10 mouse cellular contexts compared by ENCODE assay signal in genomic region chr11:98926553-98926952, GRCm38 (mm10). TPM values are rescaled to one million over a fixed set of nuclear protein-coding genes. Genes with fewer than 3 reads are reported as not detected.
A peak's percentile ranks its signal among the peaks of the same experiment; 100 is the strongest.
DNase-seq lines count a peak whose midpoint lies in the region; ATAC-seq lines count a peak whose summit lies in the region.
"Had no signal": no experiment of that assay in that cellular context is flagged by ENCODE, and none has a peak within 500 bp of the region (broad histone marks: within the 10 kb centered on the region; RNA-seq: fewer than 3 reads in every experiment).

No protein-coding gene starts in this region.

- no peaks in the 10 kb centered on the region for H3K27me3 ChIP-seq in kidney, embryonic 15.5 days
- H3K27me3 ChIP-seq in embryonic facial prominence, embryonic 12.5 days, result no peaks in the 10 kb centered on the region
- no peaks in the 10 kb centered on the region for H3K27me3 ChIP-seq in limb, embryonic 15.5 days

- no peaks in the 10 kb centered on the region for H3K9me3 ChIP-seq in kidney, embryonic 15.5 days (replicated peaks)
- no peaks in the 10 kb centered on the region for H3K9me3 ChIP-seq in embryonic facial prominence, embryonic 12.5 days
- H3K9me3 ChIP-seq in limb, embryonic 15.5 days, result no peaks in the 10 kb centered on the region

- no peak overlapping the region for H3K4me3 ChIP-seq in kidney, embryonic 15.5 days (replicated peaks)
- H3K4me3 ChIP-seq in embryonic facial prominence, embryonic 12.5 days, result no peak overlapping the region; the same call in 1 of the 2 replicates
- H3K4me3 ChIP-seq in limb, embryonic 15.5 days, result 0 out of 2 replicates have a peak overlapping the region, but pooled peaks have one; percentile 5

- peaks cover 99% of the 10 kb centered on the region for H3K4me1 ChIP-seq in kidney, embryonic 15.5 days
- H3K4me1 ChIP-seq in embryonic facial prominence, embryonic 12.5 days, result peaks cover 96% of the 10 kb centered on the region
- H3K4me1 ChIP-seq in limb, embryonic 15.5 days, result peaks cover 97% of the 10 kb centered on the region

- peaks cover 5% of the 10 kb centered on the region; the same call in 1 of the 2 replicates for H3K36me3 ChIP-seq in kidney, embryonic 15.5 days
- H3K36me3 ChIP-seq in embryonic facial prominence, embryonic 12.5 days, result no peaks in the 10 kb centered on the region
- H3K36me3 ChIP-seq in limb, embryonic 15.5 days, result no peaks in the 10 kb centered on the region

- WGBS in kidney, embryonic 15.5 days, result 71% methylated on average over 7 of the region's 7 CpGs
- WGBS in embryonic facial prominence, embryonic 12.5 days, result 50% methylated on average over 7 of the region's 7 CpGs
- 58% methylated on average over 7 of the region's 7 CpGs for WGBS in limb, embryonic 15.5 days

- intact Hi-C loops in left cerebral cortex, postnatal 10 days (cut with DNase I), result loop anchor here (10.0 kb wide), 1 partner anchor 228 kb away; the partner anchor contains the start of gene Ccr7

- no peak for ATAC-seq in kidney, embryonic 15.5 days (replicated peaks; ENCODE audit: low FRiP score)
- ATAC-seq in embryonic facial prominence, embryonic 12.5 days (ENCODE audit: insufficient number of reproducible peaks, insufficient read depth, low FRiP score, low TSS enrichment), result no peak
- no peak for ATAC-seq in limb, embryonic 15.5 days (ENCODE audit: insufficient number of reproducible peaks, low FRiP score, low TSS enrichment, low read depth)

- H3K27ac ChIP-seq in kidney, embryonic 15.5 days, result peak overlapping the region; percentile 89
- peak overlapping the region; percentile 95 for H3K27ac ChIP-seq in embryonic facial prominence, embryonic 12.5 days
- peak overlapping the region; percentile 89 for H3K27ac ChIP-seq in limb, embryonic 15.5 days

- no peak overlapping the region; the same call in 1 of the 2 replicates for H3K9ac ChIP-seq in kidney, embryonic 15.5 days
- H3K9ac ChIP-seq in embryonic facial prominence, embryonic 12.5 days, result no peak overlapping the region
- no peak overlapping the region for H3K9ac ChIP-seq in limb, embryonic 15.5 days

- DNase-seq in cerebellum, adult 9-11 months, result peak; percentile 23
- no peak for DNase-seq in cerebellum, postnatal 14 days
- DNase-seq in kidney, postnatal 14 days, result no peak
- no peak for DNase-seq in right cerebral cortex, postnatal 4 days
- no peak for DNase-seq in left cerebral cortex, postnatal 10 days (ENCODE audit: extremely low spot score in 1 of 2, low spot score in 2 of 2)
- DNase-seq: layer of hippocampus, adult 9-11 months; lung, adult 2 months had no signal

- peak overlapping the region; percentile 27; the same call in 1 of the 2 replicates for H3K4me2 ChIP-seq in kidney, embryonic 15.5 days
- H3K4me2 ChIP-seq in embryonic facial prominence, embryonic 12.5 days (replicated peaks), result peak overlapping the region; percentile 35
- H3K4me2 ChIP-seq in limb, embryonic 15.5 days, result peak overlapping the region; percentile 33; the same call in 1 of the 2 replicates

RNA-seq across cellular contexts. Expression of gene Rara, which starts 1.1 kb away (rescaled TPM):
- polyA plus RNA-seq in kidney, embryonic 15.5 days (2015; fragmentation: Nextera tagmentation; extraction: Ambion mirVana), result 29.3 and 32.1 TPM in 2 replicates
- 48.8 and 49.2 TPM in 2 replicates for polyA plus RNA-seq in embryonic facial prominence, embryonic 12.5 days (2016; fragmentation: Nextera tagmentation; extraction: Ambion mirVana)
- polyA plus RNA-seq in limb, embryonic 15.5 days (2015; fragmentation: Nextera tagmentation; extraction: Ambion mirVana), result 43.9 and 51.7 TPM in 2 replicates
- 10 to 100 TPM; 16.6 to 16.9 TPM for total RNA-seq in left cerebral cortex, postnatal 10 days (2021)

RNA-seq across cellular contexts. Expression of gene Cdc6, which starts 19.0 kb away (rescaled TPM):
- 36.3 and 39.1 TPM in 2 replicates for polyA plus RNA-seq in kidney, embryonic 15.5 days (2015; fragmentation: Nextera tagmentation; extraction: Ambion mirVana)
- 33.1 and 34.7 TPM in 2 replicates for polyA plus RNA-seq in embryonic facial prominence, embryonic 12.5 days (2016; fragmentation: Nextera tagmentation; extraction: Ambion mirVana)
- polyA plus RNA-seq in limb, embryonic 15.5 days (2015; fragmentation: Nextera tagmentation; extraction: Ambion mirVana), result 23.2 and 24.1 TPM in 2 replicates
- total RNA-seq in left cerebral cortex, postnatal 10 days (2021), result under 1 TPM; 0.32 TPM

RNA-seq across cellular contexts. Expression of gene Gjd3, which starts 56.3 kb away (rescaled TPM):
- polyA plus RNA-seq in kidney, embryonic 15.5 days (2015; fragmentation: Nextera tagmentation; extraction: Ambion mirVana), result 0.48 and 0.51 TPM in 2 replicates
- 0.73 and 1.4 TPM in 2 replicates for polyA plus RNA-seq in embryonic facial prominence, embryonic 12.5 days (2016; fragmentation: Nextera tagmentation; extraction: Ambion mirVana)
- polyA plus RNA-seq in limb, embryonic 15.5 days (2015; fragmentation: Nextera tagmentation; extraction: Ambion mirVana), result 0.49 and 0.86 TPM in 2 replicates
- 1 to 10 TPM; 4.1 to 5.1 TPM for total RNA-seq in left cerebral cortex, postnatal 10 days (2021)
